Mouse (Mus musculus) heart, embryonic 10.5 days (tissue): ENCODE measurements around the gene Adam12. TPM values are rescaled to one million over a fixed set of nuclear protein-coding genes. Genes with fewer than 3 reads are reported as not detected.
"Not testable (repeated sequence)": the region's sequence is repeated elsewhere in the genome, so short reads cannot be mapped to it uniquely, and the experiment has no call there.

Experiments used
- DNase-seq: peaks from one replicate; pipeline ENCODE4 v3.0.0-alpha.2; 2017; ENCODE audit warnings: low spot score
- H3K27ac ChIP-seq: fragments of 300-500 bp; sonication (generic); 2 replicates; pipeline ENCODE4 v1.5.1; 2016; ENCODE audit warnings: mild to moderate bottlenecking
- H3K27me3 ChIP-seq: fragments of 300-500 bp; sonication (generic); 2 replicates; pipeline ENCODE4 v1.6.1; 2016; ENCODE audit warnings: mild to moderate bottlenecking; ENCODE audit not compliant: poor library complexity, insufficient read depth, severe bottlenecking
- H3K36me3 ChIP-seq: fragments of 300-500 bp; sonication (generic); 2 replicates; pipeline ENCODE4 v1.6.1; 2016; ENCODE audit warnings: mild to moderate bottlenecking, moderate library complexity
- H3K4me1 ChIP-seq: fragments of 300-500 bp; sonication (generic); 2 replicates; pipeline ENCODE4 v1.6.1; 2016; ENCODE audit warnings: mild to moderate bottlenecking
- H3K4me3 ChIP-seq: fragments of 300-500 bp; sonication (generic); 2 replicates; pipeline ENCODE4 v1.5.1; 2016; ENCODE audit warnings: mild to moderate bottlenecking, moderate library complexity
- H3K9me3 ChIP-seq: fragments of 300-500 bp; sonication (generic); 2 replicates; pipeline ENCODE4 v1.6.1; 2016; ENCODE audit warnings: mild to moderate bottlenecking, moderate library complexity
- WGBS: fragments of 180-500 bp; shearing (Covaris S2); methylation state at CpG from one replicate; pipeline ENCODE4 v1.1.7; 2016; 5-methylcytosine and 5-hydroxymethylcytosine counted together
- polyA plus RNA-seq: library from polyadenylated mRNA; unstranded; fragments of >200 nt; fragmentation: Nextera tagmentation; extraction: Ambion mirVana; gene quantifications from 2 replicates; pipeline ENCODE4 v1.2.1, GENCODE M21; 2016

Gene Adam12
- polyA plus RNA-seq, 1 experiment from 2014 or later, result 9.6 TPM

DNA sequence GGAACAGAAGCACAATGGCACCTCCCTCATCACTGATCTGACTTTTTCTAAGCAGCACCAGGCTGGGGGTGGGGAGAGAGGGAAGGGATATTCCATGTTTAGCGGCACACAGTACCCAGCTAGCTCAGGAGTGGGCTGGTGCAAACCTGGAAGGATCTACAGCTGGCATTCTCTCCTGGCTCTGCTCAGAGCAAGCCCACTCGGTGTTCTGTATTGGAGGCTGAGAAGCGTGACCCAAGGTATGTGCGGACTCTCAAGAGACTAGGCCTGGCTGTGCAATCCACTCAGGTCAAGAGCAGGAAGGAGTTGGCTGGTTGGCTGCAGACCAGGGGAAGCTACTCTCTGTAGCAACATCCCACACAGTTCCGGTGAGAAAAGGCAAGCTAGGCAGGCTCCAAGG, 312.0 kb downstream of the Adam12 start:
- no peak for DNase-seq
- WGBS, result 70% methylated on average over 5 of the region's 5 CpGs
- no peak overlapping the region for H3K27ac ChIP-seq

DNA sequence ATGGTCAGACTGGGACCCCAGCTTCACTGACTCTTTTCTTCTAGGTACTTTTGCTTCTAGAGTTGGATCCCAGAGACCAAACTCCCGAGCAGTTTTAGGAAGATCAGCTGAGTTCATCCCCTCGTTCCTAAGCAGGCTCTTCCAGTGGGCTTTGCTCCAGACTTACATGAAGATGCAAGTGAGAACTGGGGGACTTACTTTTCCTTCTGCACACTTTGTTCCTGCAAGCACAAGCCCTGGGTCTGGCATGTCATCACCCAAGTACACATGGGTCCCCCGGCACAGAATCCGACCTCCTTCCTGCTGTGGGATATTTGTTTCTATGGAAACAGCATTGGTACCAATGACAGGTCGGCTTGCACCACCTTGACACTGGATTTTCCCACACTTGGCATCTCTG, 312.6 kb downstream of the Adam12 start:
- H3K9me3 ChIP-seq, result no peaks in the 10 kb centered on the region
- WGBS, result 73% methylated on average over 5 of the region's 5 CpGs
- no peaks in the 10 kb centered on the region; the same call in 1 of the 2 replicates for H3K36me3 ChIP-seq
- no peak overlapping the region for H3K27ac ChIP-seq
- peaks cover 9% of the 10 kb centered on the region for H3K4me1 ChIP-seq
- H3K27me3 ChIP-seq, result no peaks in the 10 kb centered on the region
- H3K4me3 ChIP-seq, result no peak overlapping the region
- no peak for DNase-seq

More for the DNA sequence above, 312.0 kb downstream of the Adam12 start:
- Histone ChIP-seq H3K4me3 (no peak overlapping the region), H3K9me3 (no peaks in the 10 kb centered on the region), H3K36me3 (no peaks in the 10 kb centered on the region; the same call in 1 of the 2 replicates), H3K4me1 (peaks cover 12% of the 10 kb centered on the region), H3K27me3 (no peaks in the 10 kb centered on the region)

DNA sequence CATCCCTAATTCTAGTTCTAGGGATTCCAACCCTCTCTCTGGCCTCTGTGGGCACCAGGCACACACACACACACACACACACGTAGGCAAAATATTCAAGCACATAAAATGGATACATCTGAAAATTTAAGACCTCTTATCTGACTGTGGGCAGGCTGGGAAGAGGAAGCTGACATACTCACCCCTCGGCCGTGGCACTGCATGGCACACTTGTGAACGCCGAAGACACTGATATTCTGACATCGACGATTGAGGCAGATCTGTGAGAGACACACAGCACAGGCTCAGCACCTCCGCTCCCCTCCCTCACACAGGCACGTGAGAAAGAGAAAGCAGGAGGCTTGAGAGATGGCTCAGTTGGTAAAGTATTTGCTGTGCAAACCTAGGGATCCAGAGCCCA, 315.7 kb downstream of the Adam12 start:
- Histone ChIP-seq H3K4me3 (no peak overlapping the region), H3K27me3 (no peaks in the 10 kb centered on the region), H3K4me1 (peaks cover 4% of the 10 kb centered on the region; the same call in 1 of the 2 replicates), H3K9me3 (no peaks in the 10 kb centered on the region), H3K36me3 (no peaks in the 10 kb centered on the region), H3K27ac (no peak overlapping the region)
- 77% methylated on average over 9 of the region's 9 CpGs for WGBS
- no peak for DNase-seq

DNA sequence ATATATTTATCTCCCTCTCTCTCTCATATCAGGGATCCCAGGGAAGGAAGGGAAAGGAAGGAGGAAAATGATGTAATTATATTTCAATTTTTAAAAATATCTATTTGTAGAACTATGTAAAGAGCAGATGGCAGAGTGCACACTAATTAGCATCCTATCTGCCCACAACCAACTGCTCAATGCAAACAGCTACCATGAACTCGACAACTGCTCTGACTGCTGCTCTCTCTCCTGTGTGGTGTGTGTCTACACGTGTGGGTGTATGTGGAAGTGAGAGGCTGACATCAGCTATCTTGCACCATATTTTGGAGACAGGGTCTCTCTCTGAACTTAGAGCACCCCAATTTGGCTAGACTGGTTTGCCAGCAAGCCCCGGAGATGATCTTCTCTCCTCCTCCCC, 320.1 kb downstream of the Adam12 start:
- no peak overlapping the region for H3K4me3 ChIP-seq
- no peaks in the 10 kb centered on the region; the same call in 1 of the 2 replicates for H3K36me3 ChIP-seq
- no peaks in the 10 kb centered on the region for H3K27me3 ChIP-seq
- WGBS, result 88% methylated on average over 3 of the region's 3 CpGs
- 0 out of 2 replicates have a peak, but pooled peaks cover 3% of the 10 kb centered on the region for H3K4me1 ChIP-seq
- no peaks in the 10 kb centered on the region for H3K9me3 ChIP-seq
- no peak for DNase-seq
- H3K27ac ChIP-seq, result no peak overlapping the region

DNA sequence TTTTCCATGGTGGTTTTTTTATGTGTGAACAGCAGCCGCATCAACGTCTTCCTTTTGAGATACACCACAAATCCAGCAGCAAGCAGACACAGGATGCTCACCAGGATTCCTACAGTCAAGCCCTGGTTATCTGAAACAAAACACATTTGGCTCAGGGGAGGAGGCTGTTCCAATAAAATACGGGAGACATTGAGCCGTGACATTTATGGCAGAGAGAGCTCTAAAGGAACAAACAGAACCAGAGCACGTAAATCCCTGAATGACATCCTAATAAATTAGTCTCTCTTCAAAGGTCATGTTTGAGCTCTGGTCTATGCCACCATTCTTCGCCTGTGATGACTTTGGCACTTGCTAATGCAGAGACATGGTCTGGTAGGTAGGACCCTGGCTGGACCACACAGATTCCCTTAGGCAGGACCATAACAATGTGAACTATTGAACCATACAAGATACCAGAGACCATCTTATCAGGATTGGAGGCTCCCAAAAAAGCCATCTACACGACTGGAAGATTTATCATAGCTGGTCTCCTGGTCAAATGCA, 322.0 kb downstream of the Adam12 start:
- Histone ChIP-seq H3K4me1 (0 out of 2 replicates have a peak, but pooled peaks cover 3% of the 10 kb centered on the region), H3K9me3 (no peaks in the 10 kb centered on the region), H3K36me3 (peaks cover 8% of the 10 kb centered on the region; the same call in 1 of the 2 replicates), H3K27ac (no peak overlapping the region), H3K4me3 (no peak overlapping the region), H3K27me3 (no peaks in the 10 kb centered on the region)
- 61% methylated on average over 7 of the region's 7 CpGs for WGBS
- no peak for DNase-seq

DNA sequence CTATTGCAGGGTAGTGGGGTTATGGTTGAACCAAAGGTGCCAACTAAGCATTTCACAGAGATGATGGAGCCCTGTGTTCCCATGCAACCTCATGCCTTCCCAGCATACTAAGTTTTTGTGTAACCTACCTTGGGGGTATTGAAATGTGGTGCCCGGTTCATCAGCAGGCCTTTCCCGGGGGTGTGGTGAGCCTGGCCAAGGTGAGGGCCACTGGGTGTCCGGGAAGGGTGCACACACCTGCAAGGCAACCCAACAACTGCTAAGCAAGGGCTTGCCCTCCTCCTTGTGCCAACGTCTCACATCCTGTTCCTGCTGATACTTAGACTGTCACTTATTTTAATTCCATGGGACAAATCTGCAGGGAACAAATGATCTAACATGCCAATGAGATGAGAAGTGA, 323.0 kb downstream of the Adam12 start:
- Histone ChIP-seq H3K9me3 (no peaks in the 10 kb centered on the region), H3K27ac (no peak overlapping the region), H3K27me3 (no peaks in the 10 kb centered on the region), H3K4me3 (no peak overlapping the region), H3K4me1 (0 out of 2 replicates have a peak, but pooled peaks cover 3% of the 10 kb centered on the region), H3K36me3 (peaks cover 8% of the 10 kb centered on the region; the same call in 1 of the 2 replicates)
- DNase-seq, result no peak
- 84% methylated on average over 4 of the region's 4 CpGs for WGBS

DNA sequence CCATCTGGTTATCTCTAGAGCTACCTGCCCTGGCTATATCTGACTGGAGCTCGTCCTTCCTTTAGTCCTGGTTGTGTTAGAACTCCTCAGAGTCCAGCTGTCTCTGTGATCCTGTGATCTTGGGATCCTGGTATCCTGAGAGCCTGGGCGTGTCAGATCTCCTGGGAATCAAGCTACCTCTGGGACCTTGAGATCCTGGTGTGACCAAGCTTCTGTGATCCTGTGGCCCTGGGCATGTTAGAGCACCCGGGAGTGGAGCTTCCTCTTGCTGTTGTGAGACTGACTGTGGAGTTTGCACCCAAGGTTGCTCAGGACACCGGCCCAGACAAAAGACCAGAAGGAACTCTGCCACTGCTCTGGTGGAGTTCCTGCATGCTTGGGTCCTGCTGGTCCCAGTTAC, 332.6 kb downstream of the Adam12 start:
- WGBS, result 75% methylated on average over 4 of the region's 4 CpGs
- DNase-seq, result peak; percentile 52
- no peaks in the 10 kb centered on the region for H3K27me3 ChIP-seq
- 0 out of 2 replicates have a peak, but pooled peaks cover 3% of the 10 kb centered on the region for H3K36me3 ChIP-seq
- H3K4me3 ChIP-seq, result no peak overlapping the region
- H3K9me3 ChIP-seq, result no peaks in the 10 kb centered on the region
- no peak overlapping the region for H3K27ac ChIP-seq
- H3K4me1 ChIP-seq, result peaks cover 8% of the 10 kb centered on the region; the same call in 1 of the 2 replicates

DNA sequence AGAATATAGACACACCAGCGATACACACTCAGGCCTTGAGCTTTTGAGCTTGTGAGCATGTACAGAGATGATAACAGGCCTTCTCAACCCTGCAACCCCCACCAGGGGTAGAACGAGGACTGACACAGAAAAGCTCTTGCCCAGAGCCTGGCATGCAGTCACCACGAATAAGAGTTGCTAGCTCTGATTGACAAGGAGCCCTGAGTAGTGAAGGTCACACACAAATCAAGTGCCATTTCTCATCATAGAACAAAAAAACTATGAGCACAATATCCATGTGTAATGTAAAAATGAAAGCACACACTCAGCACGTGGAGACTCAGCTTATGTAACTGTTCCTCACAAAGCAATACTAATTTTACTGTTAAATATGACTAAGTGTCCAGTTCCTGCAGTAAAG, 340.1 kb downstream of the Adam12 start:
- H3K9me3 ChIP-seq, result no peaks in the 10 kb centered on the region

DNA sequence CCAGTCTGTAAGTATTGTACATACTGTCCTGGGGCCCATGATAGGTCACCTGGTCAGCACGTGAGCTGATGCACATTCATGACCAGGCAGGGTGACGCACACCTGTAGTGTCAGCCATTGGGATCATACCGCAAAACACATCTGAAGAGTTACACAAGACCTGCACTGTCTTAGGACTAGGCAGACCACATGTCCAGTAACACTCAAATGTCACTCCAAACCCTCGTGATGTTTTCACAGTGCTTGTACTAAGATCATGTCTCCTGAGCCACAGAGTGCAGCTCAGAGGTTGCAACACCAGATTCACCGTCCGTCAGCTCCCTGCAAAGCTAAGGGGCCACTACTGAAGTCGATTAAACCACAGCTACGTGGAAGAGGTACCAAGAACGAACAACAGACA, 340.6 kb downstream of the Adam12 start:
- WGBS, result 80% methylated on average over 9 of the region's 9 CpGs

More for the DNA sequence above, 340.1 kb downstream of the Adam12 start:
- Histone ChIP-seq H3K27ac (no peak overlapping the region), H3K27me3 (no peaks in the 10 kb centered on the region), H3K4me1 (peaks cover 3% of the 10 kb centered on the region; the same call in 1 of the 2 replicates), H3K36me3 (peaks cover 4% of the 10 kb centered on the region; the same call in 1 of the 2 replicates), H3K4me3 (no peak overlapping the region)
- no peak for DNase-seq
- WGBS, result 54% methylated on average over 4 of the region's 4 CpGs

DNA sequence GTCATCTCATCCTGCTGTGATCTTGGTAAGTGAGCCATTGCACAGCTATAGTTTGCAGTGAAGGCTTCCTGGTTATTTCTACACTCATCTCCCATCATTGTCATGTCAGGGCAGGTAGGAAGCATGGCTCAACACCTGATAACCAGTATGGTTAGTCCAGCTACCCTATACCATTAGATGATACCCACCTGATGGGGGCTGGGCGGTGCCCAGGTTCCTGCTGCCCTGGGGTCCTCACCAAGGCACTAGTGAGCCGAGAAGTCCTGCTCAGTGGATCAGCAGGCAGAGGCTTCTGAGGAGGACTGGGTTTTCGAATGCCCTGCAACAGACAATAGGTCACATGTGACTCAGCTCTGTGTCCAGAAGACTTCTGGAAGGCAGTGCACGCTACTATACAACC, 342.0 kb downstream of the Adam12 start:
- no peak for DNase-seq
- Histone ChIP-seq H3K27me3 (no peaks in the 10 kb centered on the region), H3K4me1 (peaks cover 3% of the 10 kb centered on the region; the same call in 1 of the 2 replicates), H3K36me3 (peaks cover 4% of the 10 kb centered on the region; the same call in 1 of the 2 replicates), H3K9me3 (no peaks in the 10 kb centered on the region), H3K27ac (no peak overlapping the region), H3K4me3 (no peak overlapping the region)
- 85% methylated on average over 4 of the region's 4 CpGs for WGBS

More for the DNA sequence above, 340.6 kb downstream of the Adam12 start:
- DNase-seq, result no peak
- Histone ChIP-seq H3K4me3 (no peak overlapping the region), H3K36me3 (peaks cover 4% of the 10 kb centered on the region; the same call in 1 of the 2 replicates), H3K27me3 (no peaks in the 10 kb centered on the region), H3K4me1 (peaks cover 3% of the 10 kb centered on the region; the same call in 1 of the 2 replicates), H3K9me3 (no peaks in the 10 kb centered on the region), H3K27ac (no peak overlapping the region)

DNA sequence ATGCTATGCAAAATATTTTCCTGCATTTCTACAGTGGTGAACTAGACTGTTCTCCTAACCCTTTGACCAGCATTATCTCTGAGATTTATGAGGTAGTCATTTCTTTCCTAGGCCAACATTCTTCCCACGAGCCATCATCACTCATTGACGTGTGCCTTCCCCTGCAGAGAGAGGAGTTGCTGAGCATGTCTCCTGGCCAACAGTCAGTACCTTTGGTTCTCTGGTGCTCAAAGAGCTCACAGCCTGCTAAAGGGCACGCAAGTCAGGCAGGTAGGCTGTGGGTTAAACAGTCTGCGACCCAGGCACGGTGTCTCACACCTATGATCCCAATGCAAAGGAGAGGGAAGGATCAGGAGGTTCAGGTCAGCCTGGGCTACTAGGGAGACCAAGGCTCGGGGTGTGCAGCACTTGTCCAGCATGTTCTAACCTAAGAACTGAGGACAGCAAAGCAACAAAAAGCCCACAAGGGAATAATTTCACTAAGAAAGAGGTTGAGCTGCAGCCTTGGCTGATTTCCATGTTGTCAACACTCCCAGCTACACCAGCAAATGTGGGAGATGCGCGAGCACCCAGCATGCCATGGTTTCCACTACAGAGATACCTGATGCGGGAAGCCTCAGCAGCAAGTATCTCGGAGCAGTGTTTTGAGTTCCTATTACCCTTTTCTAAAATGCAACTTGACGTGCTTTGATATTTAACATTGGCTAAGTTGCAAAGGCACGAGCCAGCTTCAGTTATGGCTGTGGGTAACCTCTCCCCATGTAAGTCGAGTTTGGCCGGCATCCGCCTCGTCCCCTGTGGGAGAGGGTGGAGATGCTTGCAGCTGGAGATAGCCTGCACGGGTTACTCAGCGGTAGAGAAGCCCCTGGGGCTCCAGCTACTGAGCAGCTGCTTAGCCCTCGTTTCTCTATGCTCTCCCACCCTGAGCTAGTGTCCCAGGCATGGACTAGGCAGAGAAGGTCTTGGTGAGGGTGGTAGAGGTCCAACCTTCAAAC, 342.7 kb downstream of the Adam12 start:
- Histone ChIP-seq H3K27me3 (no peaks in the 10 kb centered on the region), H3K27ac (no peak overlapping the region; the same call in 1 of the 2 replicates), H3K4me3 (no peak overlapping the region), H3K4me1 (peaks cover 3% of the 10 kb centered on the region; the same call in 1 of the 2 replicates), H3K9me3 (no peaks in the 10 kb centered on the region), H3K36me3 (peaks cover 4% of the 10 kb centered on the region; the same call in 1 of the 2 replicates)
- 77% methylated on average over 19 of the region's 19 CpGs for WGBS
- DNase-seq, result no peak

DNA sequence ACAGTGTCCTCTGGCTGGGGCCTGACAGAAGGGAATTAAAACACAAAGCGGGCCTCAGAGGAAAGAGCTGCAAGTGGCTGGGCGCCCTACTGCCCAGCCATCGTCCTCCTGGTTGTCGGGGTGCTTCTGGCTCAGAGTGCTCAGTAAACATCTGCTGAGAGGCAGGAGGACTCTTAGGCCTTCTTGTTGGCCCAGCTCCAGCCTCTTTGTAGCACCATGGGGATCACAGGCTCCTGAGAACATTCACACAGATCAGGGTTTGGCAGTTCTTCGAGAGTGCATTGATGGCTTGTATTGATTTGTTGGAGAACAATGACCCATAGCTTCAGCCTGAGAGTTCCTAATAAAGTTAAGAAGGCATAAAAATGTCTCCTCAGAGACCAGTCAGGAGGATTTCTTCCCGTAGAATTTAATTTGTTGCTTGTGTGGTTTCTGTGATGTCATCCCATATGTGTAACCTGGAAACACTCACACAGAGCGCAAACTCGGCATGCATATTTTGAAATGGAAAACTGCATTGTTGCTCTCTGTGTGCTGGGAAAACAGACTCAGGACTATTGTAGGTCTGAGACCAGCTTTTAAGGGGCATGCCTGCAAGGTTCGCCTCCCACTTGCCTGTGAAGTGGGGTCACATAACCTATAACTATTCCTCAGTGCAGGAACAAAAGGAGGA, 347.1 kb downstream of the Adam12 start:
- DNase-seq, H3K27ac ChIP-seq, H3K27me3 ChIP-seq, H3K4me3 ChIP-seq, H3K9me3 ChIP-seq, H3K36me3 ChIP-seq, H3K4me1 ChIP-seq: not testable (repeated sequence)
- 87% methylated on average over 5 of the region's 9 CpGs for WGBS
